Mouse (Mus musculus) frontal cortex, postnatal 25 days (tissue): ENCODE data around the gene Bcr.
"Not testable (repeated sequence)": the region's sequence is repeated elsewhere in the genome, so short reads cannot be mapped to it uniquely, and the experiment has no call there.

Experiments used
- DNase-seq, 2 experiments: peaks; one replicate each; pipeline ENCODE4 v3.0.0; 2022; ENCODE audit warnings: low spot score in 2 of 2

Bcr gene

GRCm38 (mm10) chr10:75060217-75060842 lies at the start of gene Bcr:
Gene Bcr, plus strand, starts transcription at chr10:75060592.
- peak; percentile 56 to 66 for DNase-seq

- no peak for DNase-seq
Measured at GRCm38 (mm10) chr10:75010704-75011103, 49.7 kb upstream of the Bcr start.

- no peak for DNase-seq
Measured at GRCm38 (mm10) chr10:75015465-75015864, 44.9 kb upstream of the Bcr start.

GRCm38 (mm10) chr10:75016481-75016880 lies 43.9 kb upstream of the Bcr start:
- no peak for DNase-seq

- DNase-seq, result no peak
Measured at GRCm38 (mm10) chr10:75020271-75020670, 40.1 kb upstream of the Bcr start.

- DNase-seq, result peak; percentile 85 to 87
Measured at GRCm38 (mm10) chr10:75021138-75021537, 39.3 kb upstream of the Bcr start.

- DNase-seq, result no peak
Measured at GRCm38 (mm10) chr10:75026491-75026890, 33.9 kb upstream of the Bcr start.

GRCm38 (mm10) chr10:75028743-75029142 lies 31.6 kb upstream of the Bcr start:
- DNase-seq, result no peak

- DNase-seq, result no peak
Measured at GRCm38 (mm10) chr10:75029677-75030076, 30.7 kb upstream of the Bcr start.

GRCm38 (mm10) chr10:75030234-75030633 lies 30.2 kb upstream of the Bcr start:
- no peak for DNase-seq

GRCm38 (mm10) chr10:75031345-75032114 lies 28.9 kb upstream of the Bcr start:
- DNase-seq, result no peak

GRCm38 (mm10) chr10:75032395-75032794 lies 28.0 kb upstream of the Bcr start, which contains the start of gene Rsph14:
Gene Rsph14, minus strand, starts transcription at chr10:75032586.
- DNase-seq, result peak; percentile 44 to 74

GRCm38 (mm10) chr10:75036883-75037379 lies 23.5 kb upstream of the Bcr start, which contains the start of gene Rab36:
Gene Rab36, plus strand, starts transcription at chr10:75037058.
- peak; percentile 81 to 86 for DNase-seq

- DNase-seq, result not testable (repeated sequence)
Measured at GRCm38 (mm10) chr10:75042060-75042459, 18.3 kb upstream of the Bcr start.

- DNase-seq, result no peak
Measured at GRCm38 (mm10) chr10:75044459-75044858, 15.9 kb upstream of the Bcr start.

- no peak for DNase-seq
Measured at GRCm38 (mm10) chr10:75045831-75046230, 14.6 kb upstream of the Bcr start.

GRCm38 (mm10) chr10:75048711-75049110 lies 11.7 kb upstream of the Bcr start:
- no peak for DNase-seq

GRCm38 (mm10) chr10:75051364-75052074 lies 8.9 kb upstream of the Bcr start:
- DNase-seq, result no peak

- no peak for DNase-seq
Measured at GRCm38 (mm10) chr10:75052902-75053301, 7.5 kb upstream of the Bcr start.

- DNase-seq, result no peak
Measured at GRCm38 (mm10) chr10:75053655-75054054, 6.7 kb upstream of the Bcr start.

GRCm38 (mm10) chr10:75054125-75054524 lies 6.3 kb upstream of the Bcr start:
- DNase-seq, result no peak

- DNase-seq, result no peak
Measured at GRCm38 (mm10) chr10:75055672-75056071, 4.7 kb upstream of the Bcr start.
